Mouse (Mus musculus): Measurements from ENCODE around the gene Taar1. TPM values are rescaled to one million over a fixed set of nuclear protein-coding genes. Genes with fewer than 3 reads are reported as not detected.

Gene Taar1
- polyA plus RNA-seq, 2 experiments, result not detected

- DNase-seq (ENCODE audit: low read depth in 3 of 3, low spot score in 3 of 3) (no peak), ATAC-seq (ENCODE audit: insufficient read depth) (no peak)
- Histone ChIP-seq H3K4me1 (replicated peaks; ENCODE audit: control insufficient read depth in 2 of 2, insufficient read depth in 2 of 2, low read length in 1 of 2) (peaks cover 0 to 4% of the 10 kb centered on the region in 2 experiments; a peak in 1 of 4 replicates), H3K4me2 (ENCODE audit: low read depth) (no peak overlapping the region), H3K9ac (replicated peaks) (no peak overlapping the region), H3K4me3 (ENCODE audit: insufficient read depth in 1 of 2, low read depth in 2 of 2, low read length in 2 of 2) (no peak overlapping the region), H3K27ac (no peak overlapping the region), H3K36me3 (replicated peaks; ENCODE audit: control insufficient read depth, insufficient read depth, low read depth) (no peaks in the 10 kb centered on the region), H3K9me3 (ENCODE audit: control insufficient read depth, low read length) (no peaks in the 10 kb centered on the region), H3K27me3 (ENCODE audit: control insufficient read depth, insufficient read depth, low read length) (no peaks in the 10 kb centered on the region)
- 56% methylated on average over 2 of the region's 2 CpGs for WGBS (ENCODE audit: insufficient replicate concordance)
- TF ChIP-seq EP300 (IDR thresholded peaks at IDR 0.05; ENCODE audit: low read depth) (no peak), CTCF (IDR thresholded peaks at IDR 0.05; ENCODE audit: low read depth) (no peak)
These were observed 3.8 kb downstream of the Taar1 start for GRCm38 (mm10) chr10:23923941-23924340.

- Histone ChIP-seq H3K4me1 (replicated peaks; ENCODE audit: control insufficient read depth in 2 of 2, insufficient read depth in 2 of 2, low read length in 1 of 2) (no peaks in the 10 kb centered on the region), H3K27ac (no peak overlapping the region), H3K4me3 (ENCODE audit: insufficient read depth in 1 of 2, low read depth in 2 of 2, low read length in 2 of 2) (no peak overlapping the region), H3K27me3 (ENCODE audit: control insufficient read depth, insufficient read depth, low read length) (no peaks in the 10 kb centered on the region), H3K4me2 (ENCODE audit: low read depth) (no peak overlapping the region), H3K36me3 (replicated peaks; ENCODE audit: control insufficient read depth, insufficient read depth, low read depth) (no peaks in the 10 kb centered on the region), H3K9ac (replicated peaks) (no peak overlapping the region), H3K9me3 (ENCODE audit: control insufficient read depth, low read length) (no peaks in the 10 kb centered on the region)
- no peak for TF ChIP-seq CTCF (IDR thresholded peaks at IDR 0.05; ENCODE audit: low read depth)
- TF ChIP-seq EP300 (IDR thresholded peaks at IDR 0.05; ENCODE audit: low read depth), result no peak
- 38% methylated on average over 4 of the region's 4 CpGs for WGBS (ENCODE audit: insufficient replicate concordance)
- ATAC-seq (ENCODE audit: insufficient read depth) (no peak), DNase-seq (ENCODE audit: low read depth in 3 of 3, low spot score in 3 of 3) (no peak)
These were observed 17.5 kb downstream of the Taar1 start for GRCm38 (mm10) chr10:23937613-23938012.

GRCm38 (mm10) chr10:23938312-23938711 lies 18.2 kb downstream of the Taar1 start, which contains the start of gene Taar2:
Gene Taar2, plus strand, starts transcription at chr10:23938572.
- no peaks in the 10 kb centered on the region for H3K9me3 ChIP-seq (ENCODE audit: control insufficient read depth, low read length)
- no peak within 1 kb of the TSS for H3K4me2 ChIP-seq (ENCODE audit: low read depth)
- DNase-seq (ENCODE audit: low read depth in 3 of 3, low spot score in 3 of 3), result no peak
- no peaks in the 10 kb centered on the region for H3K36me3 ChIP-seq (replicated peaks; ENCODE audit: control insufficient read depth, insufficient read depth, low read depth)
- H3K27ac ChIP-seq, result no peak within 1 kb of the TSS
- H3K27me3 ChIP-seq (ENCODE audit: control insufficient read depth, insufficient read depth, low read length), result no peaks in the 10 kb centered on the region
- TF ChIP-seq CTCF (IDR thresholded peaks at IDR 0.05; ENCODE audit: low read depth), result no peak
- no peak for TF ChIP-seq EP300 (IDR thresholded peaks at IDR 0.05; ENCODE audit: low read depth)
- H3K4me1 ChIP-seq (replicated peaks; ENCODE audit: control insufficient read depth in 2 of 2, insufficient read depth in 2 of 2, low read length in 1 of 2), result no peaks in the 10 kb centered on the region
- no peak for ATAC-seq (ENCODE audit: insufficient read depth)
- H3K4me3 ChIP-seq (ENCODE audit: insufficient read depth in 1 of 2, low read depth in 2 of 2, low read length in 2 of 2), result no peak within 1 kb of the TSS
- no peak within 1 kb of the TSS for H3K9ac ChIP-seq (replicated peaks)
- 51% methylated on average over 6 of the region's 6 CpGs for WGBS (ENCODE audit: insufficient replicate concordance)

- TF ChIP-seq EP300 (IDR thresholded peaks at IDR 0.05; ENCODE audit: low read depth) (no peak), CTCF (IDR thresholded peaks at IDR 0.05; ENCODE audit: low read depth) (peak; percentile 68)
- no peak overlapping the region for H3K27ac ChIP-seq
These were observed 22.3 kb downstream of the Taar1 start for GRCm38 (mm10) chr10:23942465-23942864.

GRCm38 (mm10) chr10:23948026-23948425 lies 27.9 kb downstream of the Taar1 start:
- H3K27me3 ChIP-seq (ENCODE audit: control insufficient read depth, insufficient read depth, low read length), result no peaks in the 10 kb centered on the region
- H3K4me3 ChIP-seq (ENCODE audit: insufficient read depth in 1 of 2, low read depth in 2 of 2, low read length in 2 of 2), result no peak overlapping the region
- no peak for DNase-seq (ENCODE audit: low read depth in 3 of 3, low spot score in 3 of 3)
- no peaks in the 10 kb centered on the region for H3K4me1 ChIP-seq (replicated peaks; ENCODE audit: control insufficient read depth in 2 of 2, insufficient read depth in 2 of 2, low read length in 1 of 2)
- no peak for ATAC-seq (ENCODE audit: insufficient read depth)
- 53% methylated on average over 7 of the region's 7 CpGs for WGBS (ENCODE audit: insufficient replicate concordance)
- no peak overlapping the region for H3K9ac ChIP-seq (replicated peaks)
- H3K27ac ChIP-seq, result no peak overlapping the region
- H3K4me2 ChIP-seq (ENCODE audit: low read depth), result no peak overlapping the region
- no peaks in the 10 kb centered on the region for H3K36me3 ChIP-seq (replicated peaks; ENCODE audit: control insufficient read depth, insufficient read depth, low read depth)
- no peak for TF ChIP-seq CTCF (IDR thresholded peaks at IDR 0.05; ENCODE audit: low read depth)
- no peak for TF ChIP-seq EP300 (IDR thresholded peaks at IDR 0.05; ENCODE audit: low read depth)
- H3K9me3 ChIP-seq (ENCODE audit: control insufficient read depth, low read length), result no peaks in the 10 kb centered on the region

More at GRCm38 (mm10) chr10:23942465-23942864, 22.3 kb downstream of the Taar1 start:
- Histone ChIP-seq H3K27me3 (ENCODE audit: control insufficient read depth, insufficient read depth, low read length) (no peaks in the 10 kb centered on the region), H3K4me2 (ENCODE audit: low read depth) (no peak overlapping the region), H3K9ac (replicated peaks) (no peak overlapping the region), H3K4me1 (replicated peaks; ENCODE audit: control insufficient read depth in 2 of 2, insufficient read depth in 2 of 2, low read length in 1 of 2) (no peaks in the 10 kb centered on the region), H3K9me3 (ENCODE audit: control insufficient read depth, low read length) (no peaks in the 10 kb centered on the region), H3K4me3 (ENCODE audit: insufficient read depth in 1 of 2, low read depth in 2 of 2, low read length in 2 of 2) (no peak overlapping the region), H3K36me3 (replicated peaks; ENCODE audit: control insufficient read depth, insufficient read depth, low read depth) (no peaks in the 10 kb centered on the region)
- 50% methylated on average over 5 of the region's 5 CpGs for WGBS (ENCODE audit: insufficient replicate concordance)
- ATAC-seq (ENCODE audit: insufficient read depth) (no peak), DNase-seq (ENCODE audit: low read depth in 3 of 3, low spot score in 3 of 3) (no peak)

All from liver, embryonic 14.5 days (tissue).